Mouse (Mus musculus): ENCODE data around the gene Art4.

GRCm38 (mm10) chr6:136898954-136899353 is 41.4 kb upstream of the Art4 start:
- TF ChIP-seq TAL1 (IDR thresholded peaks at IDR 0.05; ENCODE audit: low read length) (no peak), CTCF (IDR thresholded peaks at IDR 0.05 in 2 of 3, conservative IDR thresholded peaks at IDR 0.05 in 1 of 3; ENCODE audit: control insufficient read depth in 1 of 3, insufficient read depth in 1 of 3, low read depth in 2 of 3, low read length in 3 of 3, poor library complexity in 1 of 3, severe bottlenecking in 1 of 3) (no peak), MAZ (IDR thresholded peaks at IDR 0.05; ENCODE audit: low read depth, low read length) (no peak), CHD2 (IDR thresholded peaks at IDR 0.05; ENCODE audit: low read length) (no peak), NELFE (IDR thresholded peaks at IDR 0.05; ENCODE audit: low read depth, low read length) (no peak), POLR2A (IDR thresholded peaks at IDR 0.05; ENCODE audit: control insufficient read depth in 1 of 2, insufficient read depth in 1 of 2, low read depth in 1 of 2, low read length in 2 of 2, poor library complexity in 1 of 2) (no peak), ZMIZ1 (IDR thresholded peaks at IDR 0.05; ENCODE audit: low read depth, low read length) (no peak), USF1 (IDR thresholded peaks at IDR 0.05; ENCODE audit: low read depth, low read length) (no peak), POLR2AphosphoS2 (IDR thresholded peaks at IDR 0.05; ENCODE audit: low read length) (no peak), EP300 (IDR thresholded peaks at IDR 0.05; ENCODE audit: low read depth in 1 of 2, low read length in 2 of 2) (no peak), KAT2A (conservative IDR thresholded peaks at IDR 0.05; ENCODE audit: low read depth, low read length) (no peak)
